Mouse (Mus musculus) heart, postnatal 25 days (tissue): Measurements from ENCODE around the gene Col7a1. TPM values are rescaled to one million over a fixed set of nuclear protein-coding genes. Genes with fewer than 3 reads are reported as not detected.

Experiments used
- DNase-seq: peaks from one replicate; pipeline ENCODE4 v3.0.0; 2022; ENCODE audit warnings: low spot score
- intact Hi-C: fragments of 180-260 bp; cut with DNase I; formaldehyde crosslinking; loops from one replicate; pipeline ENCODE4 v1.15.1; 2025
- microRNA-seq: library from miRNA; unstranded; fragments of <30 nt; microRNA quantifications from one replicate; pipeline ENCODE4 v1.2.0, GENCODE M21; 2022
- total RNA-seq, 2 experiments: library from RNA; stranded (reverse); gene quantifications; 2 replicates each; pipeline ENCODE4 v1.2.3; 2021

Col7a1 gene
- total RNA-seq, 2 experiments from 2014 or later, result 0.23 to 0.61 TPM

DNA sequence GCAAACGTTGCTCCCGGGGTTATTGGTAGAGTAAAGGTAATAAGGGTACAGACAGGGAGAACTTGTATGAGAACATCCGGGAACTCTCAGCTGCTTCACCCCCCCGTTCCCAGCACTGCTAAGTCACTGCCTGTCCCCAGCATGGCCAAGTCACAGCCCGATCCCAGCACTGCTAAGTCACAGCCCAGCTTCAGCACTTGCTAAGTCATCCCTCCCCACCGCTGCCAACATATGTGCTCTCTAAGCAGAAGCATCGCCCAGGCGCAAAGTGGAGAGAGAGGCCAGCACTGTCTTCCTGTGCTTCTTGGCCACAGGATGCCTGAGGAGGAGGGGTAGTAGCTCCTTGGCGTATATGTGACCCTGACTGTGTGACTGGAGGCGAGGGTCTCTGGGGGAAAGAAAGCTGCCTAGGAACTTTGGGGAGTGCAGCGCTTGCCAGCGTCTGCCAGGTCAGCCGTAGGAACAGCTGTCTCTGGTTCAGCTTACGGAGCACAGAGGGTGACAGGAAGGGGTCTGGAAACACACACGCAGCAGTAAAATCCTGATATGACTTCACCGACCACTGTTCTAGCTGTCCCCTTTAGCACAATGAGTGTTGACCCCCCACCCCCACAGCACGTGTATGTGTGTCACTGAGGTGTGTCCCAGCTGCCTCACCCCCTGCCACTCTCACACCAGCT lies 56.4 kb downstream of the Col7a1 start:
- intact Hi-C loops, result loop anchor here (10.0 kb wide), 1 partner anchor 855 kb away; no protein-coding TSS in a partner anchor

GRCm38 (mm10) chr9:109010316-109010690 lies 56.9 kb downstream of the Col7a1 start:
- intact Hi-C loops, result no loop called here
- DNase-seq, result no peak

More for the DNA sequence above, 56.4 kb downstream of the Col7a1 start:
- no peak for DNase-seq

DNA sequence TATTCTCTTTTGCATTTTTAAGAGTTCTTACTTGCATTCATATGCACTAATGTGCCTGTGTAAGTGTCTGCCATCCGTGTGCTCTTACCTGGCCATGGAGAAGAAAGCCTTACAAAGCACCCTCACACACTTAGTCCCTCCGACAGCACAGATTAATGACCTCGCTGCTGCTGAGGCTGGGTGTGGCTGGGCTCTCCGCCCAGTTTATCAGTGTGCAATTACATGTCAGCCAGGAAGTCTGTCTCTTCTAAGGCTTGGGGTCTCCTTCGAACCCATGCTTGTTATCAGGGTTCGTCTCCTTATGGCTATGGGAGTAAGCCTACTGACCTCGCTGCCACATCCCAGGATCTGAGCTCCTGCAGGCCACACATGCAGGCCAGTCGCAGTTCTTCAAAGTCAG lies 62.0 kb downstream of the Col7a1 start:
- intact Hi-C loops, result no loop called here
- no peak for DNase-seq

GRCm38 (mm10) chr9:109016973-109017604 lies 63.7 kb downstream of the Col7a1 start:
- intact Hi-C loops, result no loop called here
- DNase-seq, result no peak

- intact Hi-C loops, result no loop called here
- DNase-seq, result no peak
Measured at GRCm38 (mm10) chr9:109021428-109021827, 68.0 kb downstream of the Col7a1 start.

- intact Hi-C loops, result no loop called here
- DNase-seq, result no peak
Measured at GRCm38 (mm10) chr9:109022866-109023685, 69.7 kb downstream of the Col7a1 start.

GRCm38 (mm10) chr9:109027521-109027920 lies 74.1 kb downstream of the Col7a1 start:
- no peak for DNase-seq
- intact Hi-C loops, result no loop called here

DNA sequence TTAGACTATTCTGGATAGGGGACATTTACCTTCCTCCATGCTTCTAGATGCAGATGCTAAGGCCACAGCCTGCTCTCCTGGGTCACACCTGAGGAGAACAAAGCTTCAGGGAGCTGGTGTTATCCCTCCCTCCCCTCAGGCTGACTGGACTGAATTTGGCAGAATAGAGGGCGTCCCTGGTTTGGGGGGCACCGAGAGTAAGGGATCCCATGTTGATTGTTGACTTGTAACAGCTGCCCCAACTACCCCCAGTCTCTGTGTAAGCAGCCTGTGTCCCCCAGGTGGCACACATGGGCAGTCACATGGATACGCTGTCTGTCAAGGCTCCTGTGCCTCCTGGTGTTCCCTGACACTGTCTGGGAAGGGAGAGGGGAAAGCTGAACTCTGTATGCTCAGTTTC lies 75.0 kb downstream of the Col7a1 start:
- intact Hi-C loops, result no loop called here
- no peak for DNase-seq

DNA sequence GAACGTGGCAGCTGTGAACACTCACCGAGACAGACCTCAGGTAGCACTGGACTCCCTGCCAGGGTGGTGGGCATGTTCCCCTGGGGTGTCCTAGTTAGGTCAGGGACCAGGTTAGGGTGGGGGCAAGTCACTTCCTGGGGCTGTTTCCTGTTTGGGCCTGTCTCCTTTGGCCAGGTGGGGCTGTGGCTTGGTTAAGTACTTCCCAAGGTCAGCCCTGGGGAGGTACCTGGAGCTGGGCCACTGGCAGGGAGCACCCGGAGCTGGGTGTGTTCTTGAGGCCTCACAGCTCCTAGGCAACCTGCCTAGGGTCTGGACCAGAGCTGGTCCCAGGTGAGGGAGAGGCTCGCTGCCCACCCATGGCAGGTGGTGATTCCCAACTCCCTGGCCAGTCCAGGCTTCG lies 75.5 kb downstream of the Col7a1 start:
- intact Hi-C loops, result no loop called here
- no peak for DNase-seq

GRCm38 (mm10) chr9:109030312-109030711 lies 76.9 kb downstream of the Col7a1 start:
- intact Hi-C loops, result no loop called here
- no peak for DNase-seq

DNA sequence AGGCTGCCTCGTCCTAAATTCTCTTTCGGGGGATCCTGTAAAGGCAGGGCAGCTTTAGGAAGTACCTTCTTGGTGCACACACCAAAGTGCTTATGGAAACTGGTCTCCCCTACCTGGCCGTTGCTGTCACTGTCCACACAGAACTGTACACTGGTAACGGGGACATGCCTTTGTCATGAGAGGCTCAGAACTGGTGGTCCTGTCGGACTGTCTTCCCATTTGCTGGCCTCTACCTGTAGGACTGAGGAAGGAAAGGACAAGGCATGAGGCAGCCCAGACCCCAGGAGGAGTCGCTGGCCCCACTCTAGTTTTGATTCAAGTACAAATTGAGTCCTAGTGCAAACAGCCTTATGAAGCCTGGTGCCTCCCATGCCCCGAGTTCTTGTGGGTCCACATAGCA lies 77.6 kb downstream of the Col7a1 start:
- DNase-seq, result no peak
- intact Hi-C loops, result no loop called here

DNA sequence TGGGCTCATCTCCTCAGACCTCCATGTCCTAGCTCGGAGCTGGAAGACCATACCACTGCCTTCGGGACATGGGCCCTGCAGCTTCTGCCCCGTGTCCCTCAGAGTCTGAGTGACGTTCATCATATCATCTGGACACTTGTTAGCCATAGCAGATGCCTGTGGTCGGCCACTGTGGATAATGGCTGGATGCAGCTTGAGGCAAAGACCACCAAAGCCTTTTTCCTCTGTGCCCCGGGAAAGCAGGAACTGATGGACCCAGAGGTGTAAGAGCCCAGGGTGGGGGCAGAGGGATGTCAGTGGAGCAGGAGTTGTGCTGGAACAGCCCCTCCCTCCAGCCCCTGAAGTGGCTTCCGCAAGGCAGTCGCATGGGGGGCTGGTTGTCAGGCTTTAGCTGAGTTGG lies 78.3 kb downstream of the Col7a1 start:
- intact Hi-C loops, result no loop called here
- DNase-seq, result no peak

DNA sequence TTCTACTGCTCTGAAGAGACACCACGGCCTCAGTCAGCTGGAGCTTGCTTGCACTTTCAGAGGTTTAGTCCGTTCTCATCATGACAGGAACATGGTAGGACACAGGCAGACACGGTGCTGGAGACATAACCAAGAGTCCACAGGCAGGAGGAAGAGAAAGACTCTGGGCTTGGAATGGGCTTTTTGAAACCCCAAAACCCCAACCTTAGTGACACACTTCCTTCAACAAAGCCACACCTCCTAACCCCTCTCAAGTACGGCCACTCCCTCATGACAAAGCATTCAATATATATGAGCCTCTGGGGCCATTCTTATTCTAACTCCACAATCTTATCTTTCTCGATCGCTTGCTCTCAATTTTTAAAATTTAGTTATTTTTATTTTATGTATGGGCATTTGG lies 79.0 kb downstream of the Col7a1 start:
- intact Hi-C loops, result no loop called here
- no peak for DNase-seq

Small RNA genes lying within 50 kb of the gene (microRNA-seq; reads per million reads assigned to microRNA genes)
- not detected for gene Mir711

Other genes with a start within 250 kb of the Col7a1 start
- gene Ip6k2, start 169.8 kb upstream of the Col7a1 start, total RNA-seq, result 10 to 100 TPM; 21.1 to 26.4 TPM
- 1 to 10 TPM; 7.9 to 8.3 TPM for gene Nckipsd, start 145.2 kb upstream of the Col7a1 start, total RNA-seq
- under 1 TPM; 0.03 to 0.23 TPM for gene Celsr3, start 127.3 kb upstream of the Col7a1 start, total RNA-seq
- 10 to 100 TPM; 27.4 to 28.7 TPM for gene Slc26a6, start 100.3 kb upstream of the Col7a1 start, total RNA-seq
- not detected for gene Tmem89, start 39.0 kb upstream of the Col7a1 start, total RNA-seq
- gene Uqcrc1, start 17.0 kb upstream of the Col7a1 start, total RNA-seq, result 1,000 to 10,000 TPM; 2,451 to 2,563 TPM
- gene Ucn2, start 32.4 kb downstream of the Col7a1 start, total RNA-seq, result not detected
- 1 to 10 TPM; 2.3 to 2.7 TPM for gene Pfkfb4, start 38.2 kb downstream of the Col7a1 start, total RNA-seq
- 10 to 100 TPM; 43.0 to 43.2 TPM for gene Shisa5, start 85.0 kb downstream of the Col7a1 start, total RNA-seq
- gene Trex1, start 106.1 kb downstream of the Col7a1 start, total RNA-seq, result 10 to 100 TPM; 11.9 to 12.9 TPM
- gene Atrip, start 120.5 kb downstream of the Col7a1 start, total RNA-seq, result 1 to 10 TPM; 6.7 to 7.1 TPM
- gene Ccdc51, start 128.9 kb downstream of the Col7a1 start, total RNA-seq, result 10 to 100 TPM; 11.5 to 12.2 TPM
- 100 to 1,000 TPM; 243 to 255 TPM for gene Tma7, start 129.0 kb downstream of the Col7a1 start, total RNA-seq
- 10 to 100 TPM; 21.1 to 22.9 TPM for gene Plxnb1, start 141.8 kb downstream of the Col7a1 start, total RNA-seq
- gene Fbxw21, start 208.5 kb downstream of the Col7a1 start, total RNA-seq, result not detected
- gene Fbxw13, start 242.4 kb downstream of the Col7a1 start, total RNA-seq, result not detected